Mouse (Mus musculus) embryonic fibroblast, embryonic 13.5 days (primary cell): Measurements from ENCODE around the gene Itpr1. TPM values are rescaled to one million over a fixed set of nuclear protein-coding genes. Genes with fewer than 3 reads are reported as not detected.

Source experiments
- H3K27ac ChIP-seq: 2 replicates; pipeline ENCODE4 v1.5.1; 2012; ENCODE audit warnings: low read length, control low read depth, inconsistent platforms; ENCODE audit not compliant: insufficient read depth
- H3K4me1 ChIP-seq: 2 replicates; pipeline ENCODE4 v1.6.1; 2011; ENCODE audit warnings: low read length; ENCODE audit not compliant: control insufficient read depth, insufficient read depth
- H3K4me3 ChIP-seq: 2 replicates; pipeline ENCODE4 v1.5.1; 2011; ENCODE audit warnings: mild to moderate bottlenecking, control low read depth, low read length; ENCODE audit not compliant: insufficient read depth
- CTCF ChIP-seq: IDR thresholded peaks from 2 replicates; pipeline ENCODE4 v1.5.1; 2011; ENCODE audit warnings: mild to moderate bottlenecking, control low read depth, low read length, moderate library complexity, borderline replicate concordance; ENCODE audit not compliant: insufficient read depth
- POLR2A ChIP-seq: IDR thresholded peaks from 2 replicates; pipeline ENCODE4 v1.6.1; 2011; ENCODE audit warnings: low read depth, mild to moderate bottlenecking, control low read depth, low read length, moderate library complexity
- polyA plus RNA-seq: library from polyadenylated mRNA; stranded (reverse); fragments of >200 nt; gene quantifications from 2 replicates; pipeline ENCODE4 v1.2.4, GENCODE M21; 2011; ENCODE audit warnings: low read depth; ENCODE audit not compliant: missing spikeins, insufficient read length

Gene Itpr1
- polyA plus RNA-seq, 1 experiment, result 38.0 TPM

- H3K4me1 ChIP-seq, result peaks cover 18% of the 10 kb centered on the region
- no peak overlapping the region for H3K4me3 ChIP-seq
- H3K27ac ChIP-seq, result no peak overlapping the region
- TF ChIP-seq POLR2A, result no peak
- TF ChIP-seq CTCF, result no peak
Observed at GRCm38 (mm10) chr6:108249918-108250225, 37.0 kb downstream of the Itpr1 start.

DNA sequence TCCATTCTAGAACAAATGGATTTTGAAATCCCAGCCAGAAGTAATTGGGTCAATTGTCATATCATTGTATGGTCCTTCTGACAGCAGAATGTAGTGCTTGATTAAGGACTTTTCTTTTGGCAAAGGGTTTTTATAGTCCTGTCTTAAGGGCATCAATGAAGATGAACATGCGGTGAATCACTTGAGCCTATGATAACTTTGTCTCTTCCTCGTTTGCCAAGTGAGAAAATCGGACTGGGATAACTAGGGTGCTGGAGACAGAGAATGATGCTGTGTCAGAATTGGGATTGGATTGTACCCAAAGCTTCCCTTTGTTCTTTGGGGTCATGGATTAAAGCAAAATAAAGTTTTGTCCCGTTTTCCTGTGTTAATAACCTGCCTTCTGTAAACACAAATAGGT, 37.5 kb downstream of the Itpr1 start:
- Histone ChIP-seq H3K27ac (no peak overlapping the region), H3K4me3 (no peak overlapping the region)
- no peak for TF ChIP-seq CTCF
- TF ChIP-seq POLR2A, result no peak

DNA sequence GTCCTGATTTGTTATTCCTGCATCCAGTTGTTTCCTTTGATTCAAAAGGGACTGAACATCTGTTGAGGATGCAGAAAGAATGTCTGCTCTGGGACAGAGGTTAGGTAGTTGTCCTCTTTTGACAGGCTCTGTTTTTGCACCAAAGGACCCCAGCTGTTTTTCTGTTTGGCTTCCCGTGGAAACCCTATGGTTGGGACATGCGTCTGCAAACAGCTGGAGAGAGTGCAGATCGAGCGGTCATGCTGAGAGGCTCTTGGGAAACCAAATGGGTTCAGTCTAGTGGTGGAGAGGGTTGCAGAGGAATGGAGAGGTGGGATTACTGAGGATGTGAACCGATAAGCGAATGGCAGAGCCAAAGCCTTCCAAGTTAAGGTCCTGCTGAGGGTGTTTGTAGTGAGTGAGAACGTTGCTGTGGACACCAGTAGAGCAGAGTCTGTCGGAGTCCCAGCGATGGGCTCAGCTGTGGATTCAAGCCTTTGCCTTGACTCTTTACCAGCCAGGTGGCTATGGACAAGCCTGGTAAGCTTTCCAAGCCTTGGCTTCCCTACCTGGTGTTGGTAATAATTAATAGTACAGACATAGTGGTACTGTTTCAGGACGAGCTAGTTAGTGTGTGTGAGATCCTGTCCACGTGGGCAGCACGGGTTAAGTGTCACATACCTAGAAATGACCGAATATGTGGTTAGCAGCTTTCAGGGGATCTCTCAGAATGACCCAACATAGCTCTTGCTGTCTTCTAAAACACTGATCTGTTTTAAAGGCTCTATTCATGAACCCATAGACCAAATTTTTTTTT, 39.9 kb downstream of the Itpr1 start:
- Histone ChIP-seq H3K4me1 (peaks cover 8% of the 10 kb centered on the region; the same call in 1 of the 2 replicates), H3K4me3 (no peak overlapping the region), H3K27ac (no peak overlapping the region)
- no peak for TF ChIP-seq POLR2A

More for the DNA sequence above, 37.5 kb downstream of the Itpr1 start:
- peaks cover 18% of the 10 kb centered on the region for H3K4me1 ChIP-seq

DNA sequence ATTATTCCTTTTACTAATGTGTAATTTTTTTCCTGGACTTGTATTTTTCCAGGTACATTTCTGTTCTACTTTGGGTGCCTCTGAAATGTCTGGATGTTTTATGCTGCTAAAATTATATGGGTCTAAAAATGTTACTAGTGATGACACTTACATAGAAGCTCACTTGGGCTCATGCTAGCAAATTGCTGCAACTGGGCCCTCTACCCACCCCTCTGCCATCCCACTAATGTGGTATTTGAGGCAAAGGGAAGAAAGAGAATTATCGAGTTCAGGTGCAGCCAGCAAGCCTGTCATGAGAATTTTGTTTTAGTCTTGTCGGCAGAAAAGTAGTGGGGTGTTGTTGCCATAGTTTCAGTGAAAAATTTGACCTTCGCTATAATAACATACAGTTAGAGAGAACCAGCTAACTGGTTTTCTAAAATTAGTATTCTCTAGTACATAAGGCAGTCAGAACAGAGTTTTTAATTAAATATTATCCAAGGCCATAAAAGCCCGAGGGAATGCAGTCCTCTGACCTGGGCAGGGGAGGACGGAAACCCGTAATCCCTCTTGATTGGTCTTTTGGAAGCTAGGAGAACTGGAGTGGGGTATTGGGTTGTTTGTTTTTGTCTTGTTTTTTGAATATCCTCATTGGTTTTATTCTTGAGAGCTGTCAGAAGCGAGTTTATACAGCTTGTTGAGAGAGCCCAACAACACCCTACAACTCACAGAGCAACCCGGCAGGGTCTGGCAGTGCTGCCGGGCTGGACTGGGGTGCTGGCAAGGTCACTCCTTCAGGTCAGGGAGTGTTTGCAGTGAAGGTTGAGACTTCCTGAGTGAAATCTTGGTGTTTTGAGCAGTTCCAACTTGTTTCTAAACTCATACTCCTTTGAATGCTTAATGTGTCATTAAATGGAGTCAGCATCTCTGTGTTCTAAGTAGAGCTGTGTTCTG, 41.5 kb downstream of the Itpr1 start:
- no peak overlapping the region for H3K4me3 ChIP-seq
- no peak for TF ChIP-seq POLR2A
- TF ChIP-seq CTCF, result no peak
- no peak overlapping the region for H3K27ac ChIP-seq
- H3K4me1 ChIP-seq, result no peaks in the 10 kb centered on the region

DNA sequence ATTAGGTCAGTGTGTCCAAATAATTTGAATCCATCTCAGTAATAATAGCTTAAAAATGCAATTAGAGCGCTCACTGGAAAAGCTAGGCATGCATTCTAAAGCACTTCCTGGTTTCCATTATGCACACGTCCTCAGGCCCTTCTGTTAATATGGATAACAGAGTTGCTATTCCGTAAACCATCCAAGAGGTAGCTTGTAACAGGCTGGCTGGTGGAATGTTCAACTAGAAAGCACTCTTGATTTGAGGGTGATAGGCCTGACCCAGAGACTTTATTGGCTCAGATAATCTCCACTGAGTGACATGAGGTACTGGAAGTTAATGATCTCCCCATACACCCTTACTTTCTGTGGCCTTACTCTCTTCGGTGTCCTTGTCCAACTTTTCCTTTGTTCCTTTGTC, 43.0 kb downstream of the Itpr1 start:
- Histone ChIP-seq H3K27ac (no peak overlapping the region), H3K4me1 (no peaks in the 10 kb centered on the region), H3K4me3 (no peak overlapping the region)
- TF ChIP-seq CTCF (no peak), POLR2A (no peak)

DNA sequence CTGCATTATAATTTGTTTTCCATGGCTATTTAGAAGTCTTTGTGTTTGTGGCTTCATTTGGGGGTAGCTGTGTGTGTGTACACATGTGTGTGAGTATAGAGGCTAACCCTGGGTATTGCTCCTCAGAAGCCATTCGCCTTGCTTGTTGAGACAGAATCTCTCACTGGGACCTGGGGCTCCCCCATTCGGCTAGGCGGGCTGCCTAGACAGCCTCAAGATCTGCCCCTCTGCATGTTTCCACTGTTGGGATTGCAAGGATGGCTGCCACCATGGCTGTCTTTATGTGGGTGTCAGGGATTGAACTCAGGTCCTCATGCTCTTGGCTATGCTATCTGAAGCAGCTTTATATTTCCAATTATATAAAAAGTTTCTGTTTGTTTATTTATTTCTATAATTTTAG, 44.3 kb downstream of the Itpr1 start:
- TF ChIP-seq POLR2A, result no peak
- no peak for TF ChIP-seq CTCF
- Histone ChIP-seq H3K27ac (no peak overlapping the region), H3K4me1 (peaks cover under 1% of the 10 kb centered on the region; the same call in 1 of the 2 replicates), H3K4me3 (no peak overlapping the region)

DNA sequence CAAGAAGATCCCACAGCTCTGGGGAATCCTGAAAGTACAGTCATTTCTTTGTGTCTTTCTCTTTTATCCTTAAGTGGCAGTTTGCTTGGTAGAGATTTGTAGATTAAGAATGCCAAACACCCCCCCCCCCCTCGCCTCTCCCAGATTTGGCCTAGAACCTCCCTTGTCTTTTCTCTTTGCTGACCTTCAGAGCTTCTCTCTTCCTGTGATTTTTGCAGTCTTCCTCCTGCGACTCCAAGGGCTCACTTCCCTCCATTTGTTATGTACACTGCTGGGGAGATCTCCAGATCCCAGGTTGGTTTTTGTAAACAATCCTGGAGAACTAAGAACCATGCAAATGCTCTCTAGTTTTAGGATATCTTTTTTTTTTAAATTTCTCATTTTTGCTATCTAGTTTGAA, 45.7 kb downstream of the Itpr1 start:
- TF ChIP-seq POLR2A (no peak), CTCF (no peak)
- H3K4me3 ChIP-seq, result no peak overlapping the region
- H3K4me1 ChIP-seq, result peaks cover 2% of the 10 kb centered on the region; the same call in 1 of the 2 replicates
- H3K27ac ChIP-seq, result no peak overlapping the region

DNA sequence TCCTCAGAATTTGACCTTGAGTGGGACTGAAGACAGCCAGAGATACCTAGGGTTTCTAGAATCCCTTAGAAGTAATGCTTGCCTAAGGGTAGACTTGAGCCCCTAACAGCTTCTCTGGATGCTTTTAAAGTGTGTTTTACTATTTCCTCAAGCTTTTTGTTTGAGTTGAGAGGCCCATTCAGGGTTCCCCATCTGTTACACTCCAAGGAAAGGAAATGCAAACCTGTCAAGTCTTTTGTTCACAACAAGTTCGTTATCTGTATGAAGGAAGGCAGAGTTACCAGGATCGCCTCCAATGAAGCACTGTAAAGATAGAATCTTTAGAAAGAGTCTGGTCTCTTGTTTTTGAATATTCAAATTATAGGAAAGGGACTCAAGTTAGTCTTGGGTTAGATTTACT, 46.8 kb downstream of the Itpr1 start:
- H3K27ac ChIP-seq, result no peak overlapping the region

GRCm38 (mm10) chr6:108261506-108261905, 48.6 kb downstream of the Itpr1 start:
- no peak overlapping the region for H3K4me3 ChIP-seq
- H3K4me1 ChIP-seq, result peaks cover 2% of the 10 kb centered on the region; the same call in 1 of the 2 replicates
- TF ChIP-seq CTCF, result no peak
- TF ChIP-seq POLR2A, result no peak
- H3K27ac ChIP-seq, result no peak overlapping the region

More for the DNA sequence above, 46.8 kb downstream of the Itpr1 start:
- peaks cover 2% of the 10 kb centered on the region; the same call in 1 of the 2 replicates for H3K4me1 ChIP-seq
- TF ChIP-seq POLR2A (no peak), CTCF (no peak)
- no peak overlapping the region for H3K4me3 ChIP-seq

DNA sequence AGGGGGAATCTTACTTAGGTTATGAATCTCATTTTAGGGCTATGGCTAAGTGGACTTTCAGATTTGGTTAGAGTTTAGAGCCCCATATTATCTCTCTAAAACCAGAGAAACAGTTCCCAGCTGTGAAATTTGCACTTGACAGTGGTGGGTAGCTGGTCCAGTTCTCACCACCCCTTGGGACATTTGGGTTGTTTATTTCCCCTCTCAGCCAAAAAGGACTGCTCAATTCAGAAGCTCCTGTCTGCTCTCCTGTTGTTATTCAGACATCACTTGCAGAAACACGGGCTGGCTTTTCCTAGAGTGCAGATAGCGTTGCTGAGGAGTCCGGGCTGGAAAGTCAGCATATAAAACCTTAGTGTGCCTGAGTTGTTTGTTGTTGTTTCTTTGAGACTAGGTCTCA, 51.3 kb downstream of the Itpr1 start:
- H3K27ac ChIP-seq, result no peak overlapping the region
- TF ChIP-seq CTCF (no peak), POLR2A (no peak)

More for the DNA sequence above, 51.3 kb downstream of the Itpr1 start:
- peaks cover 2% of the 10 kb centered on the region; the same call in 1 of the 2 replicates for H3K4me1 ChIP-seq
- H3K4me3 ChIP-seq, result no peak overlapping the region
